11 mouse cellular contexts compared by ENCODE assay signal in genomic region chr17:26840922-26841731, GRCm38 (mm10). TPM values are rescaled to one million over a fixed set of nuclear protein-coding genes. Genes with fewer than 3 reads are reported as not detected.
DNase-seq lines count a peak whose midpoint lies in the region; ATAC-seq and TF ChIP-seq lines count a peak whose summit lies in the region.
"Had no signal": no experiment of that assay in that cellular context is flagged by ENCODE, and none has a peak within 500 bp of the region (broad histone marks: within the 10 kb centered on the region; RNA-seq: fewer than 3 reads in every experiment).

No protein-coding gene starts in this region.

- peak; percentile 30 for DNase-seq in ES-CJ7 (ENCODE audit: low read depth, low spot score)
- no peak for DNase-seq in cerebellum, adult 9-11 months
- DNase-seq in kidney, adult 8-10 months, result no peak
- no peak for DNase-seq in gastrocnemius, adult 8-10 months (ENCODE audit: low spot score in 2 of 2)
- DNase-seq: adrenal gland, postnatal 36 days; cerebellum, adult 9-10 months had no signal

- WGBS in intestine, embryonic 15.5 days, result 1% methylated on average over 48 of the region's 48 CpGs
- 4% methylated on average over 47 of the region's 48 CpGs for WGBS in intestine, postnatal 0 days
- WGBS in embryonic facial prominence, embryonic 15.5 days, result 2% methylated on average over 48 of the region's 48 CpGs
- WGBS in intestine, embryonic 16.5 days, result 1% methylated on average over 45 of the region's 48 CpGs

- H3K27ac ChIP-seq in intestine, embryonic 15.5 days, result no peak overlapping the region
- H3K27ac ChIP-seq in intestine, postnatal 0 days (ENCODE audit: low read depth, low read length), result no peak overlapping the region
- no peak overlapping the region for H3K27ac ChIP-seq in embryonic facial prominence, embryonic 15.5 days (replicated peaks)
- H3K27ac ChIP-seq in intestine, embryonic 16.5 days (ENCODE audit: low read length), result no peak overlapping the region

- H3K27me3 ChIP-seq in intestine, embryonic 15.5 days (replicated peaks), result peaks cover 97% of the 10 kb centered on the region
- peaks cover 95% of the 10 kb centered on the region for H3K27me3 ChIP-seq in intestine, postnatal 0 days (replicated peaks; ENCODE audit: control insufficient read depth, insufficient read depth, low read length)
- H3K27me3 ChIP-seq in embryonic facial prominence, embryonic 15.5 days, result peaks cover 99% of the 10 kb centered on the region
- H3K27me3 ChIP-seq in intestine, embryonic 16.5 days (replicated peaks; ENCODE audit: control insufficient read depth, insufficient read depth, low read length), result peaks cover 94% of the 10 kb centered on the region

- H3K9me3 ChIP-seq in intestine, embryonic 15.5 days, result no peaks in the 10 kb centered on the region
- no peaks in the 10 kb centered on the region for H3K9me3 ChIP-seq in intestine, postnatal 0 days (ENCODE audit: control insufficient read depth)
- no peaks in the 10 kb centered on the region for H3K9me3 ChIP-seq in embryonic facial prominence, embryonic 15.5 days (replicated peaks)
- H3K9me3 ChIP-seq in intestine, embryonic 16.5 days (ENCODE audit: control insufficient read depth, low read length), result no peaks in the 10 kb centered on the region

- no peak for TF ChIP-seq CTCF in intestine, postnatal 0 days (IDR thresholded peaks at IDR 0.05; ENCODE audit: low read depth)

- peaks cover 19% of the 10 kb centered on the region for H3K4me1 ChIP-seq in intestine, embryonic 15.5 days (replicated peaks)
- H3K4me1 ChIP-seq in intestine, postnatal 0 days (replicated peaks; ENCODE audit: control insufficient read depth, insufficient read depth, low read length), result no peaks in the 10 kb centered on the region
- peaks cover 29% of the 10 kb centered on the region for H3K4me1 ChIP-seq in embryonic facial prominence, embryonic 15.5 days
- H3K4me1 ChIP-seq in intestine, embryonic 16.5 days (ENCODE audit: control insufficient read depth, insufficient read depth, low read length), result peaks cover 11% of the 10 kb centered on the region

- no peaks in the 10 kb centered on the region for H3K36me3 ChIP-seq in intestine, embryonic 15.5 days
- no peaks in the 10 kb centered on the region for H3K36me3 ChIP-seq in intestine, postnatal 0 days (ENCODE audit: control insufficient read depth, insufficient read depth)
- H3K36me3 ChIP-seq in embryonic facial prominence, embryonic 15.5 days, result no peaks in the 10 kb centered on the region
- H3K36me3 ChIP-seq in intestine, embryonic 16.5 days (ENCODE audit: control insufficient read depth, insufficient read depth, low read length), result no peaks in the 10 kb centered on the region

- no peak for ATAC-seq in intestine, embryonic 15.5 days
- no peak for ATAC-seq in intestine, postnatal 0 days
- ATAC-seq in embryonic facial prominence, embryonic 15.5 days (ENCODE audit: insufficient number of reproducible peaks, low FRiP score, low TSS enrichment, low read depth), result peak; percentile 69; the same call in 1 of the 2 replicates
- no peak for ATAC-seq in intestine, embryonic 16.5 days

- H3K4me3 ChIP-seq in intestine, embryonic 15.5 days (replicated peaks), result peak overlapping the region; percentile 9; the same call in 1 of the 2 replicates
- no peak overlapping the region for H3K4me3 ChIP-seq in intestine, postnatal 0 days (ENCODE audit: low read depth, low read length)
- H3K4me3 ChIP-seq in embryonic facial prominence, embryonic 15.5 days (replicated peaks), result peak overlapping the region; percentile 31
- H3K4me3 ChIP-seq in intestine, embryonic 16.5 days (ENCODE audit: low read length), result peak overlapping the region; percentile 21

- H3K9ac ChIP-seq in intestine, embryonic 15.5 days, result no peak overlapping the region
- no peak overlapping the region for H3K9ac ChIP-seq in intestine, postnatal 0 days (ENCODE audit: low read depth, low read length)
- no peak overlapping the region for H3K9ac ChIP-seq in embryonic facial prominence, embryonic 15.5 days
- no peak overlapping the region for H3K9ac ChIP-seq in intestine, embryonic 16.5 days (ENCODE audit: low read depth, low read length)

- H3K4me2 ChIP-seq in intestine, embryonic 15.5 days (replicated peaks), result peak overlapping the region; percentile 26; the same call in 1 of the 2 replicates
- no peak overlapping the region for H3K4me2 ChIP-seq in intestine, postnatal 0 days (replicated peaks; ENCODE audit: low read depth)
- 0 out of 2 replicates have a peak overlapping the region, but pooled peaks have one; percentile 21 for H3K4me2 ChIP-seq in embryonic facial prominence, embryonic 15.5 days (replicated peaks)
- H3K4me2 ChIP-seq in intestine, embryonic 16.5 days (ENCODE audit: low read depth, low read length), result no peak overlapping the region

RNA-seq across cellular contexts. Expression of gene Nkx2-5, which starts 3.7 kb away (rescaled TPM):
- polyA plus RNA-seq in intestine, embryonic 15.5 days (2015; fragmentation: Nextera tagmentation; extraction: Ambion mirVana), result 0.14 TPM in 1 of 2 replicates, not detected in the other
- 0.08 and 0.58 TPM in 2 replicates for polyA plus RNA-seq in intestine, postnatal 0 days (2015; fragmentation: Nextera tagmentation; extraction: Ambion mirVana)
- polyA plus RNA-seq in embryonic facial prominence, embryonic 15.5 days (2015; fragmentation: Nextera tagmentation; extraction: Ambion mirVana), result 8.8 and 11.4 TPM in 2 replicates
- polyA plus RNA-seq in intestine, embryonic 16.5 days (2015; fragmentation: Nextera tagmentation; extraction: Ambion mirVana), result 0.09 TPM in 1 of 2 replicates, not detected in the other
- not detected for total RNA-seq in gastrocnemius, adult 8-10 months (2022)
- total RNA-seq: adrenal gland, postnatal 36 days; megakaryocyte, adult 5-6 weeks had no signal

Comparison
In these comparisons a context has a peak if more than half of its experiments do, and no peak if none do; other contexts are left out.
1. H3K4me2 ChIP-seq: peak in intestine, embryonic 15.5 days (single experiment) and embryonic facial prominence, embryonic 15.5 days (single experiment); none in intestine, postnatal 0 days (single experiment) and intestine, embryonic 16.5 days (single experiment).